Mouse (Mus musculus): Measurements from ENCODE around the gene Lmod3. TPM values are rescaled to one million over a fixed set of nuclear protein-coding genes. Genes with fewer than 3 reads are reported as not detected.

Gene Lmod3
- 10 to 100 TPM in 1 of 2 experiments, 1 to 10 TPM in 1; 3.1 to 17.1 TPM for total RNA-seq (2021)
- long read RNA-seq, experiment 1, partial matches to known transcripts: 1 of 1 reads
- long read RNA-seq, experiment 1, other reads (novel, unspliced or antisense): 0 of 1 reads
- long read RNA-seq, experiment 2: 0 reads

DNA sequence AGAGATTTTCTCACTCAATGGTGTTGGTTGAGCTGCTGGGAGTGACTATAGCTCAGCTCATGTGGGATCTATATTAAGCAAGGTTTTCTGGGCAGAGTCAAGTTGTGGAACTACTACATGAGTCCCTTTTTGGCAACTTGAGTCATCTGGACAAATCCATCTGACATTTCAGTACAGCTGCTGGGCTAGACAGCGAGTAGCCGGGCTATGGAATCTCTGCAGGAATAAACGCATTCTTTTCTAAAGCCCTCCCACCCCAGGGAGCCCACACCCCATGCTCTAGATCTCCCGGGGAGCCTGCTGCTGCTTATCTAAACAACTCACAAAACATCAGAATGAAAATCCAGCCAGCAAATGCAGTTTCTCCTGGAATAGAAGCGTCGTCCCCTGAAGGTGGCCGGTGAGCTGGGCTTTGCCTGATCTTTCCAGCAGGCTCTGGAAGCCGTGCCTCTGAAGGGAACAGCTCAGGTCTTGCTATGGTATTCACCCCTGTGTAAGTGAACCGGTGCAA lies at the start of gene Lmod3:
TSS of gene Lmod3 (minus strand) at position 49 of the 511 bp plus-strand sequence.
- no peak for DNase-seq

DNA sequence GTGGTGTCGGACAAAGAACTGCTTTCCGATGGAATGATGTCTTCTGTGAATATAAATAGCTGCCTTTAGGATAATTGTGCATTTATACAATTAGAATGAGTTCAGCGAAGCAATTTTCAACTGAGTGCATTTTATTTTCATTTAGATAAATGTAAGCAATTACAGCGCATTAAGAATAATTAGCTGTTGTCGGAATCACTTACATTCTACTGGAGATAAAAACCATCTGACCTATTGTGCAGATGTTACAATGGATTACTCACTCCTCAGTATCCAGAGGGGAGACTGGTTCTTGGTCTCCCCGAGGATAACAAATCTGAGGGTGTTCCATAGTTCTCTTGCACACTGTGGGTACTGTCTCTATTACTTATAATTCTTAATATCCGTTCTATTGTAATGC lies 49.7 kb upstream of the Lmod3 start:
- DNase-seq: no peak

DNA sequence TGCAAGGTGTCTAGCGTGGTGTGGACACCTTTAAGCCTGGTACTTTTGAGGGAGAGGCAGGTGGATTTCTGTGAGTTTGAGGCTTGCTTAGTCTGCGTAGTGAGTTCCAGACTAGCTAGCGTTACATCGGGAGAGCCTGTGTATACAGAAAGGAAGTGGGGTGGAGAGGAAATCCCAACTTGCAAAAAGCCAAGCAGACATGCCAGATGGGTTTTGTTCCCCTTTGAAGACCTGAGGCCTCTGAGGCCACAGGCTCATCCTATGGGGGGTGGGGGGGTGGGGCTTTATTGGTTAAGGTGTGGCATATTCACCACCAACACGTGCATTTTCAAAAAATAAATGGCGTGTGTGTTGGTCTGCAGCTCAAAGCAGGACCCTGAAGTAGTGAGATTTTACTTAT lies 48.1 kb upstream of the Lmod3 start:
- DNase-seq: no peak

DNA sequence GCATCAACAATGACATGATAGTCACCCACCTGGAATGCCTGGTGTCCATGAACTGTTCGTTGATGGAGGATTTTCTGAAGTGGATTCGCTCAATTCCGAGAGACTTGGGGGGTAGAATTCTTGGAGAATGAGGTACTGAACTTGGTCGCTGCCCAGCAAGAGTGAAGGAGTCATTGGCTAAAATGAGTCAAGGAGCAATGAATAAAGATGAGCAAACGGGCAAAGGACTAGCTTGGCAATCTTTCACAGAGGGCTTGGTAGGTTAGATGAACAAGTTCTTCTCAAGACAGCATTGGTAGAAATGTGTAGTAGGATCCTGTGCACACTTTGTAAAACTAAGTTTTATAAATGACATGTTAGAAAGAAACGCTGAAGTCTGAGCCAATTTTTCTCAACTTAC lies 47.6 kb upstream of the Lmod3 start:
- DNase-seq: no peak

DNA sequence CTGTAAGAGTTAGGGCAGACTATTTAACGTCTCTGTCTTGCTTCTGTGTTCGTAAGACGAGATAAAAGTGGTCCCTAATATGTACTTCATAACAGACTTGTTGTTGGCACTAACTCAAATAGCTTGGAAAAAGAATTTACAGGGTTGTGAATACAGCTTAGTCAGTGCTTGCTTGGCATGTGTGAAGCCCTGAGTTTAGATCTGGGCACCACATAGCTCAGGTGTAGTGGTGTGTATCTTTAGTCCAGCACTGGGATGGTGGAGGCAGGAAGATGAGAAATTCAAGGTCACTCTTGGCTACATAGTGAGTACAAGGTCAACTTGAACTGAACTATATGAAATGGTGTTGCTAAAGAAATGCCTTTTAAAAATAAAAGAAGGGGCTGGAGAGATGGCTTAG lies 44.6 kb upstream of the Lmod3 start:
- no peak for DNase-seq

DNA sequence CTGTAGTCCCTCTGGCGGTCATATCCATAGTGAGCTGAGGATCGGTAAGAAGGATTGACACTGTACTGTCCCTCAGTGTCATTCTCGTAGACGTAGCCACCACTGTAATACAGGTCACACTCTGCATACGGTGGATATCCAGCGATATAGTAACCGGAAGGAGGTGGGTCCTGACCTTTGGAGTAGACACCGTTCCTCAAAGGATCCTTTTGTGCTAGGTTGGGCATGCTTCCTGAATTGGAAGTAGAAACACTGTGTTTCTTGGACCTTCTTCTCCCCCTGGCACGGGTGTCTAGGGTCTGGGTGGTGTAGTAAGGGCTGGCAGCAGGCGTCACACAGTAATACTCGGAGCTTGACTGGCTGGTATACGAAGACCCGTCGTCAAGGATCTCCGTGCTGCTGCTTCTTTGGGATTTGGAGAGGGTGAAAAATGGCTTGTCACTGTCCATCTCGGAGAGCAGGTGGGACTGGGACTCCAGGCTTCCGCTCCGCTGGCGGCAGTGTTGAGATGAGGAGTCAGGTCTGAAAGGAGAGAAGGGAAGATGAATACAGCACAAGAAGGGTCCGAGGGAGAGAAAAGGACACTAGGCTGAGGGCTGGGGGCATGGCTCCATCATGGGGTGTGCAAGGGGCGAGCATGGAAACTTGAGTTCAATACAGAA lies 43.4 kb upstream of the Lmod3 start:
- no peak for DNase-seq

DNA sequence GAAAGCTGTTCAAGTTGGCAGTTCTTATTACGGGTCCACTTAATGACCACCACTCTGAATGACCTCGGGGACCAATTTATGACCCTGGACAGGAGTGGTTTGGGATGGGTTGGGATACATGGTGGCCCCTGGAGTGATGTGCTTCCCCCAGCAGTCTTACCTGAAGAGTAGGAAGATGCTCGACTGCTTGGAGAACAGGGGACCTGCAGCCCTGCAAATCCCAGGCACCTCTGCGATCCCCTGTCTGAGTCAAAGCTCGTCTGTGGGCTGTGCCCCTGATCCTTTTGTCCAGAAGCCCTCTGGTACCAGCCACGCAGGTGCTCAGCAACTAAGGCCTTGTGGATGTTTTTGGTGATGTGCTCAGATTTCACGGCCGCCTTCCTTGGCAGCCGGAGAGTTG lies 42.9 kb upstream of the Lmod3 start:
- no peak for DNase-seq

DNA sequence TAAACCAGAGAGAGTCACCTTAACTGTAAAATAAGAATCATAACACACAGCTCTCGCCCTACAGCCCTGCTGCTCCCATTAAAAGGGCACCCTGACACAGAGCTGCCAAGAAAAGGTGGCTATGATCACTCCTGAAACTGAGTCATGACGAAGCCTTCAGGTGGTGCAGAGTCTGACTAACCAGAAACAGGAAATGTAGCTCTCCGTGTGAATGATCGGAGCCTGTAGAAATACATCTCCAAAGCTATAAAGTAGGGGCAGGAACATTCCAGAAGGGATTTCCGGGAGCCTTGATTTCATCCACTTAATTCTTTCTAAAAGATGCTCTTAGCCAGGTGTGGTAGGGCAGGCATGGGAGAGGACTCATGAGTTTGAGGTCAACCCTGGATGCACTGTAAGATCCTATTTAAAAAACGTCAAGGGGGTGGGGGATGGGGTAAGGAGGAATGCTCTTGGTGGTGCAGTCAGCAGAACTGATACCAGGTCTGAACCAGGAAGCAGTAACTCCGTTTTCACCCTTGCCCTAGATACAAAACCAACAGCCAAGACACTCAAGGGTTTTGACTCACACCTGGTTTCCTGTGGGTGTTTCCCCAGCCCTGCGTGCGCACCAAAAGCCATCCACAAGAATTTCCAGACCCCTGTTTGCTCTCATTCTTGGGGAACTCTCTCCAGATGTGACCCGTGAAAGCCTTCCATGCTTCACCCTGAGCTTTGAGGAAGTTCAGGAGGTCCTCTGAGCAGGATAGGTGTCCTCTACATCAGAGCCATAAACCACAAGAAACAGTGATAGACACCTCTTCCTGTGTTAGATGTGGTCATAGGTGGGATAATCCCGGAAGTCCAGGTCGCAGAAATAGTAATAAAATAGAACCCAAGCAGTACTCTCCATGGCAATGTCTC lies 41.4 kb upstream of the Lmod3 start:
- DNase-seq: no peak

DNA sequence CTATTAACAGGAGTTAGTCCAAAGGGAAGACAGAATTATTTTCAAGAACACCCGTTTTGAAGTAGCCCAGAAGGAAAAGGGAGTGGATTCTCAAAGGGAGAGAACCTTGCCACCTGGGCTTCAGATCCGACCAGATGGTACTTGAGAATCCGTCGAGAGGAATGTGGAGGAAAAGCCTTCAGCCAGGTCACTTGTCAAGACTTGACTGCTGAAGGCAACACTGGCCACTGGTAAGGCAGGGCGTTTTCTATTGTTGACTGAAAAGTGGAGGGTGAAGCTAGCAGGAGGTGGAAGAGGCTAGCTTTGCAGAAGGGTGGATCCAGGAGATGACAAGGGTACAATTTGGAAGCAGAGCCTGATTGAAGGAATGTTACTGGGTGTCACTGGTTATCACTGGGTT lies 40.3 kb upstream of the Lmod3 start:
- DNase-seq: no peak

DNA sequence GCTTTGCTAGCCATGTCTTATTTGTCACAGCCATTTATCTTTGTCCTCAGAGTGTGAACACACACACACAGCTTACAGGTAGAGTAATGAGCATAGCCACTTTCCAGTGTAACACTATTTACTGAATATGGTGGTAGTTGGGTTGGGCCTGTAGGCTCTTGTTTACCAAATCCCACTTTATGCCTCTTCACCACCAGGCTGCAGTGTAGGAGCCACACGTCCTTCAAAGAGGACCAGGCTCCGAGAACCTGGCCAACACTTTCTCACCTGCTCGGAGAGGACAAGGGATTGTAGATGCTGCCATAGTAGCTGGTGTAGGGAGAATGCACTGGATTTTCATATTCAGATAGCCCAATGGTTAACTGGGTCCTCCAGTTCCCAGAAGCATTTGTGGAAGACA lies 39.5 kb upstream of the Lmod3 start:
- DNase-seq: no peak

DNA sequence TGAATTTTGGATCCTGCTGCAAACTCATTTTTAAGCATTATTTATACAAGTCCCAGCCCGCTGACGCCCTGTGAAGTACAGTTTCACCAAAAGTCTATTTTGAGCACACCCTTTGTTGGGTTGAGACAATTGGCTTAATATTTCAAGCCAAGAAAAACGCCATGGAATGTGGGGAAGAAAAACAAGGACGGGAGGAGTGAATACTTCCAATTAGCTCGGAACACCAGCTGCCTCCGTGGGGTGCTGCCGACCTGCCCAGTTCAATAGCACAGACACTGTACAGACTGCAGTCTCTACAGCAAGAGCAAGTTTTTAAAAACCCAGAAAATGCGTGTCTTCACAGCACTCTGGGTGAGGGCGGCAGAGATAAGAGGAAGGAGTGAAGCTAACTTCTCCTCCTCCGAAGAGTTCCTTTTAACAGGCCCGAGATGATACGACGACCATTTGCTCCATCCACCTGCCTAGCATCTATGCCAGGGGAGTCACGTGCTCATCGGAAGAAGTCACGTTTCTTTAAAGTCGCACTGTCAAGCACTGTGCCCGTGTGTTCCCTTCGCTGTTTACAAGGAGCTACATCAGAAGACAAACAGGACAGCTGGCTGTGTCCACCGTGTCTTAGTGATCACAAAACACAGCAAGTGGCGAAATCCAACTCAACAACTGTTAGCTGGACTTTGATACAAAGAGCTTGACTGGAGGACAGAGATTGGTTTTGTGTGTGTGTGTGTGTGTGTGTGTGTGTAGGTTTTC lies 38.8 kb upstream of the Lmod3 start:
- no peak for DNase-seq

DNA sequence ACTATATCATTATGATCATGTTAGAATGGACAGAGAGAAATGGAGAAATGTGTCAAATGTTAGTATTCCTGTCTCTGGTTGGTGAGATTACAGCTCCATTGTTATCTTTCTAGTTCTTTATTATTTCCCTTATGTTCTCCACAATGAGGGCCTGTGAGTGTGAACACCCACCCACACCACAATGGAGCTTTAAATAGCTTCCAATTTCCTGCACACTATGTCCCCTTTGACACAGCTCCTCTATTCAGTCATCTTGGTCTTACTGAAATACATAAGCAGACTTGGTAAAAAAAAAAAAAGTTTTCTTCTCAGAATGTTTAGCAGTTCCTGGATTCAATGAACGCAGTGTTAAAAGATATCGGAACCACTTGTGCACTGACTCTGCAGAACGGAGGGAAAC lies 38.1 kb upstream of the Lmod3 start:
- no peak for DNase-seq

DNA sequence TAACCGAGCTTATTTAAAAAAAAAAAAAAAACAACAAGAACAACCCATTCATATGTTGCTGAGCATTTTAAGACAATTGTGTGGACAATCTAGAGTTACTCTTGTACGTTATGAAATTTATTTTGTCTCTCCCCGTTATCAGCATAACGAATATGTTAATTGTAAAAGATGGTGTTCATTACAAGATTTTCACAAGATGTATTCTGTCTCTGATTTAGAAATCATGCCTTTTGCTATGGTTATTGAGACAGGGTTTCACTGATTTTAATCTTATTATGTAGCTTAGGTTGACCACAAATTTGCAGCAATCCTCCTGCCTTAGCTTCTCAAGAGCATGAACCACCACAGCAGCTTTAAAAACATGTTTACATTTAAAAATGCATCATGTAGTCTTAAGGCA lies 37.3 kb upstream of the Lmod3 start:
- no peak for DNase-seq

DNA sequence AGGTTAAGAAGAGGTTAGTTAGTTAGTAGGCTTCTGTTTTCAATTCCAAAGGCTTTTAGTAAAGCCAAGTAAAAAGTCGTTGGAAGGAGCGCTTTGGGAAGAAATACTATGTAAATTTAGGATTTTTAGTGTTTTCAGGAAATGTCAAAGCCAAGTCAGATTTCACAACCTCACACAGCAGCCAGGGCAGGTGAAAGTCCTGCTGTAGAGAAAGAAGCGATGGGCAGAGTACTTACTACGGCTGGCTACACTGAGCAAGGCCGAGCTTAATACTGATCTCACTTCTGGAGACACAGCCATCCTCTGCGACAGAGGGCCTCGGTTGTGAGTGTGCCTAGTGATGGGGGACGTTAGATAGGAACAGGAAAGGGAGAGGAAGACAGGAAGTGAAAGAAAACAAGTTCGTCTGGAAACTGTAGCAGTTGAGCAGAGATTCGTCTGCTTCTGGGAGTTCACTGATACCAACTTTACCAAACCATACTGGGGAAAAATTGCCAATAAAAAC lies 36.8 kb upstream of the Lmod3 start:
- DNase-seq: no peak

DNA sequence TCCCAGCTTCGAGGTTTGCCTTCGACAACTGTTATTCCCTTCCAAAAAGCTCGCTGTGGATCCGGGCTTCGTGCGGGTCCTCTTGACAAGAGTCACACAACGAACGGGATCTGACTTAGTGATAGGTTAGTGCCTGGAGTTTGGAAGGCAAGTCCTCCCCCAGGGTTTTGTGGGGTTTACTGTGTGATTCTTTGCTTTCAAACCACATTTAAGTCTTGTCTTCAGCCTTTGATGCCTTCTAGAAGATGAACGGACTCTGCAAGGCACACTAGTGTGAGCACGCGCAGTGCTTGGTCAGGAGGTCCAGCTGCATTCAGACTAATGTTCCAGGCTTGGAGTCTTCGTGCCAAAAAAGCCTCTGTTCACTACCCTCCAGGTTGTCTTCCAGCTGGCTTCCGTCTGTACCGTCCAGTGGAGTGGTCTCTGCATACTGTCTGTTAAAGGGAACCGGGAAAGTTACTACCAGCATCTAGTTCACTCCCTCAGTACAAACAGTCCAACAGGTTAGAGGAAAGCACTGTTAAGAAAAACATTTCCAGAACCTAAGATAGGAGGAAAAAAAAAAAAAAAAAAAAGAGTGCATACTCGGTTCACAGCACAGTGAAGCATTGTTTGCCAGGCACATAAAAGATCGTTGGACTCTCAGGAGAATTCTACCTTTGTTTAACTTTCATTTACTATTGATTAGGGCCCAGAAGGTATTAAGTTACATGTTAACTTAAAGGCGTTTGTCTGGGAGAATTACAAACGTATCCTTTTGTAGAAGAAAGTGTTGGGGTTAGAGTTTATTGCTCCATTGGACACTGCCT lies 35.7 kb upstream of the Lmod3 start:
- DNase-seq: no peak

DNA sequence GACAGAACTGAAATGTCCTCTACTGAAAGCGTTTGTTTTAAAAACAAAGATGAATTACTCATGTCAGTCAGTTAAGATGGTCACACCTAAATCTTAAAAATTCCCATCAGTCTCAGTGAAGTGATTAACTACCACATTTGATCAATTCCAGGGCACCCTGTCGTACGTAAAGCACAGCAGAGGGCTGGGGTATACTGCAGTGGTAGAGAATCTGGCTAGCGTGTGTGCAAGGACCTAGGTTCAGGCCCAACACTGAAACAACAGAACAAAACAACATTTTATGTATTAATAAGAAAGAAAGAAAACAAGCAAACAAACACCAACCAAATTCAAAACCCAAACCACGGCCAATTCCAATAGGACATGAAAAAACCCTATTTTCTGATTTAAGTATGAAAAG lies 33.8 kb upstream of the Lmod3 start:
- no peak for DNase-seq

DNA sequence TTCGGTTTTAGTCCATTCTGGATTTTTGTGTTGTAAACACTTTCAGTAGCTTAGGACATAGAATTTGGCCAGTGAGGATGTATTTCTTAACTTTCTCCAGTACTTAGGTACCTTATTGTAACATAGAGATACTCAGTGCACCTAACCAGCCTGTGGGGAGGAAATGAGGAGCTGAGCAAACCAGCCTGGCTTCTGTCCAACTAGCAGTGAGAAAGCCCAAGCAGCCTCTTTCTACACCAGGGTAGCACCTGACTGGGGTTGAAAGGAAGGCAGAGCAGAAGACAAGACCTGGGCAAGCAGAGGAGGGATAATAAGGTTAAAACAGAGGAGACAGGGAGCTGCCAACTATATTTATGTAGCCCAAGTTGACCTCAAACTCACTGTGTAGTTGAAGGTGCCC lies 31.1 kb upstream of the Lmod3 start:
- DNase-seq: no peak

DNA sequence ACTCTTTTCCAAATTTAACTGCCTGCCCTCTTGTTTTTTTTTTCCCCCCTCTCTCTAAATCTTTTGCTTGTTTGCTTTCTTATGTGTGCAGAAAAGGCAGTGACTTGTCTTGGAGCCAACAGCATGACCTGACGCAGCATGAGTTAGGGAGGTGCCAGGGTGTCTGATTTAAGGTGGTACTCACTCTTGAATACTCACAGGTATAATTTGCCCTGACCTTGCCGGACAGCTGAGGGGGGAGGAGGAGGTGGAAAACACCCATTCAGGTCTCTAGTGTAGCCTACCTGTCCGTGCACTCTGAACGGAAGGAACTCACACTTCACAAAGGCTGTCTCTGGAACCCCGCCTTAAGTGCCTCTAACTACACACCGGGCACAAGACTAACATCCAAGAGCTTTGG lies 26.3 kb upstream of the Lmod3 start:
- DNase-seq: no peak

DNA sequence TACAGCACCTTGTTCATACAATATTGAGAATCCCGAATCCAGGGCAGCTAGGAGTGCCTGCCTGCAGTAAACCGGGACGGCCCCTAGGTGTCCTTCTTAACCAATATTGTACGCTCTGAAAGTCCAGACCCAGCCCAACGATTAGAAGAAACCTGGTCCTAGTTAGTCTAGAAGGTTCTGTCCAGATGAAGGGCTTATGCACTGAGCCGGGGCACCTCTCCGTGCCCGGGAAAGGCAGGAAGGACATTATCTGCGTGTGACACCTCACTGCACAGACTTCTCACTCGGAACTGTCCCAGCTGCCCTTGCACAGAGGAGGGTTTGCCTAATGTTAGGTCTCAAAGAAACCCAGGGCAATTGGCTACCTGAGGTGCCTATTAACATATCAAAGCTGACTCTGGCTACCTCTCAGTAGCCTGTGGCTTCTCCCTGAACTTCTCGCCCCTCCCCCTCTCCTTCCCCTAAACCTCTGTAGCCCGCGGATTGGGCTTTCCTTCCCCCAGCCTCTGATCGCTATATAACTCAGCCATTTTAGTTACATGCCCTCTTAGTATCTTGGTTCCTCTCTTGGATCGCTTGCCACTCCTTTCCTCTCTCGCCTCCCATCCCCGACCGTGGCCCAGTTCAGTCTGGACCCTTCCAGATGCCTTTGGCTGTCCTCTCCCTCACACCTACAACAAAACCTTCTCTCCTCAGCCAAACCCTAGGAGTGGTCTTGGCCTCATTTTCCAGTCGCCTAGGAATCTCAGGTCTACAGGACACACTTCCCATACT lies 25.6 kb upstream of the Lmod3 start:
- peak; percentile 84 for DNase-seq

DNA sequence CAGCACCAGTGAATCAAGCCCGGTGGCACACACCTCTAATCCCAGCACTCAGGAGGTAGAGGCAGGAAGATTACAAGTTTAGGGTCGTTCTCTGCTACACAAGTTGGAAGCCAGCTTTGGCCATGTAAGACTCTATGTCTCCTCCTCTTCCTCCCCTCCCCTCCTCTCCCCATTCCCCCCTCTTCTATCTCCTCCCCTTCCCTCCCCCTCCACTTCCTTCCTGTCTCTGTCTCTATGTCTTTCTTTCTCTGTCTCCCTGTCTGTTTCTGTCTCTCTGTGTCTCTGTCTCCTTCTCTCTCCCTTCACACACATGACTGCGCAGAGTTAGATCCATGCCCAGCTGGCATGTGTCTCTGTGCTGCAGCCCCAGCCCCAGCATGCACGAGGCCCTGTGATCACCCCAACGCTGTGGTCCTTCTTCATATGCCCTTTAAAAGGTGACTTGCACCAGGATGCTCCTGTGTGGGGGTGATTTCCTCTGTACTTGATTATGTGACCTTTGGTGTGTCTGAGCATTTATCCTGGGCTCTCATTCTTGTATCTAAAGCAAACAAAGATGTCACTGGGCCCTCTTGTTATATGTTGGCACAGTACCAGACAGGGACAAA lies 24.4 kb upstream of the Lmod3 start:
- DNase-seq: no peak
